Mouse (Mus musculus) E14TG2a.4 (cell line): ENCODE data around the gene Gm49776.

Experiments
- CTCF ChIP-seq: conservative IDR thresholded peaks from 2 replicates; pipeline ENCODE4 v1.5.1; 2014; ENCODE audit warnings: low read length
- POU5F1 ChIP-seq: IDR thresholded peaks from 2 replicates; pipeline ENCODE4 v1.6.1; 2014; ENCODE audit warnings: low read length, borderline replicate concordance

GRCm38 (mm10) chr16:18213689-18214088 lies 44.4 kb downstream of the Gm49776 start:
- no peak for TF ChIP-seq CTCF
- no peak for TF ChIP-seq POU5F1
